Mouse (Mus musculus) T-helper 17 cell (primary cell): Measurements from ENCODE around the gene Tmem269.

Experiments used
- in situ Hi-C, 2 experiments: fragments of 300-600 bp; cut with MboI, MseI; formaldehyde crosslinking; loops; 1 replicate in 1 of 2; 2 replicates in 1 of 2; pipeline ENCODE4 v1.15.1; 2025; ENCODE audit warnings: high pct_unique_total_duplicates in 2 of 2

Gene Tmem269

GRCm38 (mm10) chr4:119239181-119239682 is 21.2 kb upstream of the Tmem269 start:
- in situ Hi-C loops: no loop called here

GRCm38 (mm10) chr4:119238661-119239060 is 20.6 kb upstream of the Tmem269 start:
- in situ Hi-C loops: no loop called here

GRCm38 (mm10) chr4:119234348-119234747 is 16.3 kb upstream of the Tmem269 start:
- in situ Hi-C loops: loop anchor here in 1 of 2 experiments (5.0 kb wide), 1 partner anchor 813 kb away; no protein-coding TSS in a partner anchor

GRCm38 (mm10) chr4:119233256-119233901 is 15.4 kb upstream of the Tmem269 start:
- in situ Hi-C loops: loop anchor here in 1 of 2 experiments (5.0 kb wide), 1 partner anchor 814 kb away; no protein-coding TSS in a partner anchor

- in situ Hi-C loops: loop anchor here in 1 of 2 experiments (5.0 kb wide), 1 partner anchor 815 kb away; no protein-coding TSS in a partner anchor
Measured at GRCm38 (mm10) chr4:119232410-119233255, 14.6 kb upstream of the Tmem269 start, which contains the start of the genes AU022252 and P3h1. AU022252 (minus strand) TSS chr4:119232712. P3h1 (plus strand) TSS chr4:119232915.

- in situ Hi-C loops: no loop called here
Measured at GRCm38 (mm10) chr4:119226751-119227150, 8.7 kb upstream of the Tmem269 start.

GRCm38 (mm10) chr4:119225719-119226118 is 7.7 kb upstream of the Tmem269 start:
- in situ Hi-C loops: no loop called here

- in situ Hi-C loops: no loop called here
Measured at GRCm38 (mm10) chr4:119224534-119224933, 6.5 kb upstream of the Tmem269 start.

GRCm38 (mm10) chr4:119223696-119224095 is 5.7 kb upstream of the Tmem269 start:
- in situ Hi-C loops: no loop called here

- in situ Hi-C loops: loop anchor here in 1 of 2 experiments (5.0 kb wide), 1 partner anchor 34 kb away; no protein-coding TSS in a partner anchor
Measured at GRCm38 (mm10) chr4:119216667-119217066, 1.4 kb downstream of the Tmem269 start.

- in situ Hi-C loops: no loop called here
Measured at GRCm38 (mm10) chr4:119204672-119205071, 13.3 kb downstream of the Tmem269 start.

- in situ Hi-C loops: loop anchor here in 1 of 2 experiments (10.0 kb wide), 1 partner anchor 583 kb away; no protein-coding TSS in a partner anchor
Measured at GRCm38 (mm10) chr4:119198105-119198504, 19.9 kb downstream of the Tmem269 start.

GRCm38 (mm10) chr4:119195582-119196320 is 22.3 kb downstream of the Tmem269 start:
- in situ Hi-C loops: loop anchor here in 1 of 2 experiments (10.0 kb wide), 1 partner anchor 581 kb away; no protein-coding TSS in a partner anchor

GRCm38 (mm10) chr4:119194909-119195581 is 23.0 kb downstream of the Tmem269 start, which contains the start of gene Svbp:
Svbp (plus strand) TSS chr4:119195306.
- in situ Hi-C loops: loop anchor here in 1 of 2 experiments (10.0 kb wide), 1 partner anchor 580 kb away; no protein-coding TSS in a partner anchor

- in situ Hi-C loops: loop anchor here in 1 of 2 experiments (10.0 kb wide), 1 partner anchor 578 kb away; no protein-coding TSS in a partner anchor
Measured at GRCm38 (mm10) chr4:119192757-119193156, 25.3 kb downstream of the Tmem269 start.

- in situ Hi-C loops: loop anchor here in 1 of 2 experiments (10.0 kb wide), 1 partner anchor 576 kb away; no protein-coding TSS in a partner anchor
Measured at GRCm38 (mm10) chr4:119191273-119191672, 26.7 kb downstream of the Tmem269 start.

GRCm38 (mm10) chr4:119190618-119191017 is 27.4 kb downstream of the Tmem269 start:
- in situ Hi-C loops: loop anchor here in 1 of 2 experiments (10.0 kb wide), 1 partner anchor 576 kb away; no protein-coding TSS in a partner anchor

- in situ Hi-C loops: loop anchor here in 1 of 2 experiments (10.0 kb wide), 1 partner anchor 575 kb away; no protein-coding TSS in a partner anchor
Measured at GRCm38 (mm10) chr4:119189864-119190263, 28.2 kb downstream of the Tmem269 start, which contains the start of gene Ermap. Ermap (minus strand) TSS chr4:119190011.

GRCm38 (mm10) chr4:119189392-119189791 is 28.6 kb downstream of the Tmem269 start:
- in situ Hi-C loops: no loop called here
